Mouse (Mus musculus) small intestine, adult 2 months (tissue): Measurements from ENCODE around the gene Cma2. TPM values are rescaled to one million over a fixed set of nuclear protein-coding genes. Genes with fewer than 3 reads are reported as not detected.
"Not testable (repeated sequence)": the region's sequence is repeated elsewhere in the genome, so short reads cannot be mapped to it uniquely, and the experiment has no call there.

Experiments
- H3K27ac ChIP-seq: fragments of 200-500 bp; 2 replicates; pipeline ENCODE4 v1.5.1; 2012; ENCODE audit warnings: low read depth, low read length, control low read depth, inconsistent platforms; ENCODE audit not compliant: insufficient read depth
- H3K27me3 ChIP-seq: fragments of 200-500 bp; 2 replicates; pipeline ENCODE4 v1.6.1; 2012; ENCODE audit warnings: mild to moderate bottlenecking, moderate library complexity, low read length, inconsistent platforms; ENCODE audit not compliant: control insufficient read depth, insufficient read depth
- H3K36me3 ChIP-seq: fragments of 200-500 bp; 2 replicates; pipeline ENCODE4 v1.6.1; 2012; ENCODE audit warnings: mild to moderate bottlenecking, low read length, control low read depth, inconsistent platforms; ENCODE audit not compliant: control insufficient read depth, insufficient read depth
- H3K4me1 ChIP-seq: fragments of 200-500 bp; 2 replicates; pipeline ENCODE4 v1.6.1; 2012; ENCODE audit warnings: low read length, inconsistent platforms, mixed read lengths; ENCODE audit not compliant: control insufficient read depth, insufficient read depth, insufficient read length
- H3K4me3 ChIP-seq: fragments of 200-500 bp; 2 replicates; pipeline ENCODE4 v1.5.1; 2012; ENCODE audit warnings: low read depth, mild to moderate bottlenecking, control low read depth, inconsistent platforms, low read length, moderate library complexity
- CTCF ChIP-seq: fragments of 200-500 bp; IDR thresholded peaks from 2 replicates; pipeline ENCODE4 v1.5.1; 2012; ENCODE audit warnings: low read depth, mild to moderate bottlenecking, control low read depth, inconsistent platforms, low read length, moderate library complexity, mixed read lengths; ENCODE audit not compliant: insufficient replicate concordance, insufficient read length; ENCODE audit errors: extremely low read depth
- POLR2A ChIP-seq: fragments of 200-500 bp; IDR thresholded peaks from 2 replicates; pipeline ENCODE4 v1.6.1; 2012; ENCODE audit warnings: low read depth, mild to moderate bottlenecking, control low read depth, inconsistent platforms, low read length, moderate library complexity
- WGBS: fragments of 180-500 bp; shearing (Covaris S2); methylation state at CpG from one replicate; pipeline ENCODE4 v1.1.7; 2018; 5-methylcytosine and 5-hydroxymethylcytosine counted together
- polyA plus RNA-seq: library from polyadenylated mRNA; depleted of rRNA; stranded (reverse); fragments of >200 nt; gene quantifications from 2 replicates; pipeline ENCODE4 v1.2.3, GENCODE M21; 2012; rRNA removed

Gene Cma2
- polyA plus RNA-seq, 1 experiment: 0.86 TPM

GRCm38 (mm10) chr14:56013147-56013546 is 62.4 kb downstream of the Cma2 start:
- Histone ChIP-seq H3K4me1 (no peaks in the 10 kb centered on the region), H3K27ac (no peak overlapping the region), H3K4me3 (no peak overlapping the region), H3K36me3 (no peaks in the 10 kb centered on the region), H3K27me3 (no peaks in the 10 kb centered on the region)
- WGBS: 77% methylated on average over 3 of the region's 3 CpGs
- TF ChIP-seq CTCF (no peak), POLR2A (no peak)

DNA sequence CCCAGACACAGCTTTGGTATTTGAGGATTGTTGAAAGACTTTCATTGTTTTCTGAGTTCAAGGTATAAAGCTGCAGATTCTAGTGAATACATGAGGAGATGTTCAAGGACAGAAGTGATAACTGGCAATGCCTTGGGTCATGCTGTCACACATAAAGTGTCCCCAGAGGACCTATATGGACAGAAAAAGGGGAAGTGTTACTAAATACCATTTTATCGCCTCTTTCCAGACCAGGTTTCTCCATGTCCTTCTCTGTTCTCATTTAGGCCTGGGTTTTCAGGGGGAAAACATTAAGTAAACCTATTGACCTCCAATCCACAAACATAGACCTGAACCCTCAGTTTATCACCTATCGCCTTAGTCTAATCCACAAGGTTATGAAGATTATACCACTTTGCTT is 63.1 kb downstream of the Cma2 start:
- H3K27ac ChIP-seq: no peak overlapping the region
- 89% methylated on average over 2 of the region's 2 CpGs for WGBS
- H3K4me1 ChIP-seq: no peaks in the 10 kb centered on the region
- H3K36me3 ChIP-seq: no peaks in the 10 kb centered on the region
- H3K4me3 ChIP-seq: no peak overlapping the region
- H3K27me3 ChIP-seq: no peaks in the 10 kb centered on the region
- TF ChIP-seq POLR2A (no peak), CTCF (no peak)

- not testable (repeated sequence) for H3K4me1 ChIP-seq, H3K27me3 ChIP-seq, H3K36me3 ChIP-seq, H3K4me3 ChIP-seq, H3K27ac ChIP-seq
- 57% methylated on average over 3 of the region's 3 CpGs for WGBS
Observed at GRCm38 (mm10) chr14:56017671-56018070, 66.9 kb downstream of the Cma2 start, which contains the start of gene Mcpt1. TSS of gene Mcpt1 (plus strand) at chr14:56017971.

DNA sequence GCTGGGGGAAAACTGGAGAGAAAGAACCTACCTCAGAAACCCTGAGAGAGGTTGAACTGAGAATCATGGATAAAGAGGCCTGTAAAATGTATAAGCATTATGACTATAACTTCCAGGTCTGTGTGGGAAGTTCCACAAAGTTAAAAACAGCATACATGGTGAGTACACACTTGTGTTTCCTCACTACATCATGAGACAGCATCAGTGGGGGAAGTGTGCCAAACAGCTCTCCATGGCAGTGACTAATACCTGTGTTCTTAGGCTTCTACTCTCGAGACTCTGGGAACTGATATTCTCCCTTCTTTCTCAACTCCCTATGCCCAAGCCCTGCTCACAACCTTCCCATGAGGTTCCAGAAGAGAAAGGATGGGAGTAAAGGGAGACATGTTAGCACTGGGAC is 68.7 kb downstream of the Cma2 start:
- no peak overlapping the region for H3K4me3 ChIP-seq
- H3K36me3 ChIP-seq: no peaks in the 10 kb centered on the region
- H3K4me1 ChIP-seq: no peaks in the 10 kb centered on the region
- no peak for TF ChIP-seq POLR2A
- TF ChIP-seq CTCF: no peak
- H3K27ac ChIP-seq: no peak overlapping the region
- H3K27me3 ChIP-seq: no peaks in the 10 kb centered on the region
- WGBS: 29% methylated on average over 1 of the region's 1 CpGs

DNA sequence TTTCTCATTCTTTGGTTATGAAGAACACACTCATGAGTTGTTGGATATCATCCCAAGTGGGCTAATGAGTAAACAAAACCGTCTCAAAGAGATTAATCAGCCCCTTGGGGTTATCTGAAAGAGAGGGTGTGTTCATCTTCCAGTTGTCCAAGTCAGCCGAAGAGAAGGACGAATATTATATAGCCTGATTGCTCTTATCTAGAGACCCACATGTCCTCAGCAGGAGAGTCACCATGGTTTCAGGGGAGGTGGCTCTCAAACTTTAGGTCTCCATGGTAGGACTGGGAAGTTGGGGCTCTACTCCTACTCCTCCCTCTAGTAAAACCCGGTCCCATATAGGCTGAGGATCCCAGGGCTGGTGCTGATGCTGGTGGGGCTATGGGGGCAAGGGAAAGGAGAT is 70.5 kb downstream of the Cma2 start:
- H3K4me1 ChIP-seq, H3K36me3 ChIP-seq, H3K4me3 ChIP-seq, H3K27ac ChIP-seq, H3K27me3 ChIP-seq: not testable (repeated sequence)
- WGBS: 39% methylated on average over 4 of the region's 4 CpGs

Other genes starting within 250 kb of the Cma2 start
- 0.62 and 0.89 TPM in 2 replicates for gene Tgm1, start 237.1 kb upstream of the Cma2 start, polyA plus RNA-seq
- gene Rabggta, start 228.7 kb upstream of the Cma2 start, polyA plus RNA-seq: 28.1 and 43.5 TPM in 2 replicates
- gene Dhrs1, start 205.3 kb upstream of the Cma2 start, polyA plus RNA-seq: 217 and 223 TPM in 2 replicates
- 5.9 and 8.0 TPM in 2 replicates for gene Nop9, start 205.3 kb upstream of the Cma2 start, polyA plus RNA-seq
- gene Cideb, start 192.5 kb upstream of the Cma2 start, polyA plus RNA-seq: 309 and 797 TPM in 2 replicates
- 65.3 and 90.6 TPM in 2 replicates for gene Ltb4r2, start 189.6 kb upstream of the Cma2 start, polyA plus RNA-seq
- 25.3 and 26.4 TPM in 2 replicates for gene Ltb4r1, start 185.0 kb upstream of the Cma2 start, polyA plus RNA-seq
- gene Adcy4, start 166.9 kb upstream of the Cma2 start, polyA plus RNA-seq: 3.3 and 6.1 TPM in 2 replicates
- gene Ripk3, start 162.1 kb upstream of the Cma2 start, polyA plus RNA-seq: 24.7 and 42.1 TPM in 2 replicates
- 5.8 and 7.6 TPM in 2 replicates for gene Nfatc4, start 127.8 kb upstream of the Cma2 start, polyA plus RNA-seq
- 1.4 and 1.8 TPM in 2 replicates for gene Nynrin, start 97.0 kb upstream of the Cma2 start, polyA plus RNA-seq
- gene Cbln3, start 66.6 kb upstream of the Cma2 start, polyA plus RNA-seq: 0.56 and 0.61 TPM in 2 replicates
- 12.6 and 32.7 TPM in 2 replicates for gene Khnyn, start 66.0 kb upstream of the Cma2 start, polyA plus RNA-seq
- gene Sdr39u1, start 50.7 kb upstream of the Cma2 start, polyA plus RNA-seq: 17.8 and 34.0 TPM in 2 replicates
- 0.60 TPM in 1 of 2 replicates, not detected in the other for gene Cma1, start 6.3 kb upstream of the Cma2 start, polyA plus RNA-seq
- 3.0 and 11.6 TPM in 2 replicates for gene Mcpt1, start 67.0 kb downstream of the Cma2 start, polyA plus RNA-seq
- gene Mcpt9, start 79.5 kb downstream of the Cma2 start, polyA plus RNA-seq: not detected in 2 replicates
- gene Mcpt2, start 91.1 kb downstream of the Cma2 start, polyA plus RNA-seq: 0.93 and 1.7 TPM in 2 replicates
- 0.14 and 0.34 TPM in 2 replicates for gene Mcpt4, start 111.3 kb downstream of the Cma2 start, polyA plus RNA-seq
- gene Mcpt8, start 134.3 kb downstream of the Cma2 start, polyA plus RNA-seq: not detected in 2 replicates
- gene Ctsg, start 151.6 kb downstream of the Cma2 start, polyA plus RNA-seq: 0.25 TPM in 1 of 2 replicates, not detected in the other
- gene Gzme, start 169.6 kb downstream of the Cma2 start, polyA plus RNA-seq: not detected in 2 replicates
- gene Gzmd, start 181.6 kb downstream of the Cma2 start, polyA plus RNA-seq: not detected in 2 replicates
- gene Gzmg, start 208.6 kb downstream of the Cma2 start, polyA plus RNA-seq: not detected in 2 replicates
- gene Gzmn, start 223.6 kb downstream of the Cma2 start, polyA plus RNA-seq: not detected in 2 replicates